Mouse (Mus musculus): ENCODE data around the gene Tbx15. TPM values are rescaled to one million over a fixed set of nuclear protein-coding genes. Genes with fewer than 3 reads are reported as not detected.

Gene Tbx15
- total and polyA plus RNA-seq, 3 experiments, result 0.08 to 0.24 TPM; not detected in 1

Small RNA genes within 50 kb of the gene (microRNA-seq; reads per million reads assigned to microRNA genes)
- gene Mir6481, result 0 reads per million in 2 experiments

Other genes with a start within 250 kb of the Tbx15 start
- gene Wars2, start 99.3 kb upstream of the Tbx15 start, total RNA-seq (2021), result 10 to 100 TPM; 11.7 to 15.3 TPM
- 1.4 and 2.7 TPM in 2 replicates for gene Wars2, start 99.3 kb upstream of the Tbx15 start, polyA plus RNA-seq (2012; rRNA removed)